Mouse (Mus musculus): ENCODE results near the gene Prickle3. TPM values are rescaled to one million over a fixed set of nuclear protein-coding genes. Genes with fewer than 3 reads are reported as not detected.
"Not testable (repeated sequence)": the region's sequence is repeated elsewhere in the genome, so short reads cannot be mapped to it uniquely, and the experiment has no call there.

Gene Prickle3
- total and polyA plus RNA-seq, 3 experiments = 1.2 to 3.3 TPM; not detected in 1

- peak; percentile 73 for TF ChIP-seq ZNF384 (IDR thresholded peaks at IDR 0.05; ENCODE audit: low read depth, low read length)
- TF ChIP-seq RAD21 (IDR thresholded peaks at IDR 0.05; ENCODE audit: low read depth, low read length) = peak; percentile 31
- peak; percentile 19; the same call in 1 of the 2 replicates for TF ChIP-seq SMC3 (IDR thresholded peaks at IDR 0.05; ENCODE audit: low read depth, low read length)
- peak in 2 of 3 experiments; percentile 16 to 36; a peak in 4 of 6 replicates for TF ChIP-seq CTCF (IDR thresholded peaks at IDR 0.05 in 2 of 3, conservative IDR thresholded peaks at IDR 0.05 in 1 of 3; ENCODE audit: control insufficient read depth in 1 of 3, insufficient read depth in 1 of 3, low read depth in 2 of 3, low read length in 3 of 3, poor library complexity in 1 of 3, severe bottlenecking in 1 of 3)
- 0 out of 2 replicates have a peak, but pooled peaks have one; percentile 38 for TF ChIP-seq RCOR1 (IDR thresholded peaks at IDR 0.05; ENCODE audit: low read depth, low read length)
- not testable (repeated sequence) for H3K79me2 ChIP-seq (ENCODE audit: control insufficient read depth, insufficient read depth, low read length, poor library complexity); H3K4me1 ChIP-seq (ENCODE audit: control insufficient read depth in 1 of 2, insufficient read depth in 2 of 2, low read length in 2 of 2); H3K9ac ChIP-seq (ENCODE audit: control insufficient read depth, low read depth, low read length, poor library complexity, severe bottlenecking); H3K36me3 ChIP-seq (ENCODE audit: control insufficient read depth in 1 of 2, insufficient read depth in 2 of 2, low read length in 2 of 2); H3K27me3 ChIP-seq (ENCODE audit: control insufficient read depth in 1 of 2, insufficient read depth in 2 of 2, low read length in 2 of 2); H3K9me3 ChIP-seq (replicated peaks; ENCODE audit: insufficient read depth, low read length); H3K4me3 ChIP-seq (ENCODE audit: control insufficient read depth in 1 of 2, insufficient read depth in 1 of 2, low read depth in 2 of 2, low read length in 2 of 2); H3K27ac ChIP-seq (ENCODE audit: control insufficient read depth, low read depth, low read length)
- peak; percentile 65 for DNase-seq (ENCODE audit: low read depth, low spot score)
Measured at GRCm38 (mm10) chrX:7716058-7716457, 59.0 kb downstream of the Prickle3 start.

Other genes with a start within 250 kb of the Prickle3 start
- gene Foxp3, start 83.6 kb upstream of the Prickle3 start, total RNA-seq (2012; rRNA removed) = 0.36 and 0.42 TPM in 2 replicates
- under 1 TPM in 1 of 2 experiments, not detected in 1; 0.31 TPM for gene Foxp3, start 83.6 kb upstream of the Prickle3 start, polyA plus RNA-seq (2012; ENCODE audit: insufficient read depth in 1 of 2, insufficient read length in 2 of 2, low read depth in 1 of 2, low replicate concordance in 2 of 2, missing spikeins in 1 of 2)
- gene Ppp1r3f, start 83.0 kb upstream of the Prickle3 start, total RNA-seq (2012; rRNA removed) = 1.6 and 1.7 TPM in 2 replicates
- gene Ppp1r3f, start 83.0 kb upstream of the Prickle3 start, polyA plus RNA-seq (2012; ENCODE audit: insufficient read depth in 1 of 2, insufficient read length in 2 of 2, low read depth in 1 of 2, low replicate concordance in 2 of 2, missing spikeins in 1 of 2) = 1 to 10 TPM in 1 of 2 experiments, not detected in 1; 2.0 TPM
- 36.1 and 37.8 TPM in 2 replicates for gene Ccdc22, start 51.7 kb upstream of the Prickle3 start, total RNA-seq (2012; rRNA removed)
- gene Ccdc22, start 51.7 kb upstream of the Prickle3 start, polyA plus RNA-seq (2012; ENCODE audit: insufficient read depth in 1 of 2, insufficient read length in 2 of 2, low read depth in 1 of 2, low replicate concordance in 2 of 2, missing spikeins in 1 of 2) = 10 to 100 TPM in 1 of 2 experiments, not detected in 1; 37.9 TPM
- gene Cacna1f, start 50.2 kb upstream of the Prickle3 start, total RNA-seq (2012; rRNA removed) = 0.03 TPM in 1 of 2 replicates, not detected in the other
- under 1 TPM in 1 of 2 experiments, not detected in 1; 0.17 TPM for gene Cacna1f, start 50.2 kb upstream of the Prickle3 start, polyA plus RNA-seq (2012; ENCODE audit: insufficient read depth in 1 of 2, insufficient read length in 2 of 2, low read depth in 1 of 2, low replicate concordance in 2 of 2, missing spikeins in 1 of 2)
- gene Syp, start 18.8 kb upstream of the Prickle3 start, total RNA-seq (2012; rRNA removed) = 0.54 and 0.56 TPM in 2 replicates
- 1 to 10 TPM in 1 of 2 experiments, not detected in 1; 2.3 TPM for gene Syp, start 18.8 kb upstream of the Prickle3 start, polyA plus RNA-seq (2012; ENCODE audit: insufficient read depth in 1 of 2, insufficient read length in 2 of 2, low read depth in 1 of 2, low replicate concordance in 2 of 2, missing spikeins in 1 of 2)
- gene Plp2, start 14.1 kb downstream of the Prickle3 start, total RNA-seq (2012; rRNA removed) = 95.7 and 148 TPM in 2 replicates
- gene Plp2, start 14.1 kb downstream of the Prickle3 start, polyA plus RNA-seq (2012; ENCODE audit: insufficient read depth in 1 of 2, insufficient read length in 2 of 2, low read depth in 1 of 2, low replicate concordance in 2 of 2, missing spikeins in 1 of 2) = 100 to 1,000 TPM; 163 to 407 TPM
- gene Magix, start 24.0 kb downstream of the Prickle3 start, total RNA-seq (2012; rRNA removed) = 0.15 and 0.20 TPM in 2 replicates
- gene Magix, start 24.0 kb downstream of the Prickle3 start, polyA plus RNA-seq (2012; ENCODE audit: insufficient read depth in 1 of 2, insufficient read length in 2 of 2, low read depth in 1 of 2, low replicate concordance in 2 of 2, missing spikeins in 1 of 2) = under 1 TPM in 1 of 2 experiments, not detected in 1; 0.33 TPM
- 23.0 and 23.4 TPM in 2 replicates for gene Gpkow, start 39.9 kb downstream of the Prickle3 start, total RNA-seq (2012; rRNA removed)
- gene Gpkow, start 39.9 kb downstream of the Prickle3 start, polyA plus RNA-seq (2012; ENCODE audit: insufficient read depth in 1 of 2, insufficient read length in 2 of 2, low read depth in 1 of 2, low replicate concordance in 2 of 2, missing spikeins in 1 of 2) = 100 to 1,000 TPM in 1 of 2 experiments, 10 to 100 TPM in 1; 37.0 to 539 TPM
- gene Wdr45, start 57.1 kb downstream of the Prickle3 start, total RNA-seq (2012; rRNA removed) = 13.9 and 16.0 TPM in 2 replicates
- 10 to 100 TPM in 1 of 2 experiments, not detected in 1; 36.1 TPM for gene Wdr45, start 57.1 kb downstream of the Prickle3 start, polyA plus RNA-seq (2012; ENCODE audit: insufficient read depth in 1 of 2, insufficient read length in 2 of 2, low read depth in 1 of 2, low replicate concordance in 2 of 2, missing spikeins in 1 of 2)
- gene Gm45208, start 65.0 kb downstream of the Prickle3 start, total RNA-seq (2012; rRNA removed) = 0.36 TPM in 1 of 2 replicates, not detected in the other
- 10 to 100 TPM in 1 of 2 experiments, not detected in 1; 11.0 TPM for gene Gm45208, start 65.0 kb downstream of the Prickle3 start, polyA plus RNA-seq (2012; ENCODE audit: insufficient read depth in 1 of 2, insufficient read length in 2 of 2, low read depth in 1 of 2, low replicate concordance in 2 of 2, missing spikeins in 1 of 2)
- 19.1 and 23.0 TPM in 2 replicates for gene Praf2, start 71.2 kb downstream of the Prickle3 start, total RNA-seq (2012; rRNA removed)
- gene Praf2, start 71.2 kb downstream of the Prickle3 start, polyA plus RNA-seq (2012; ENCODE audit: insufficient read depth in 1 of 2, insufficient read length in 2 of 2, low read depth in 1 of 2, low replicate concordance in 2 of 2, missing spikeins in 1 of 2) = 10 to 100 TPM in 1 of 2 experiments, not detected in 1; 60.1 TPM
- gene Ccdc120, start 93.6 kb downstream of the Prickle3 start, total RNA-seq (2012; rRNA removed) = 3.9 and 5.8 TPM in 2 replicates
- gene Ccdc120, start 93.6 kb downstream of the Prickle3 start, polyA plus RNA-seq (2012; ENCODE audit: insufficient read depth in 1 of 2, insufficient read length in 2 of 2, low read depth in 1 of 2, low replicate concordance in 2 of 2, missing spikeins in 1 of 2) = 10 to 100 TPM in 1 of 2 experiments, not detected in 1; 12.2 TPM
- 20.6 and 23.4 TPM in 2 replicates for gene Tfe3, start 105.3 kb downstream of the Prickle3 start, total RNA-seq (2012; rRNA removed)
- 10 to 100 TPM in 1 of 2 experiments, not detected in 1; 64.7 TPM for gene Tfe3, start 105.3 kb downstream of the Prickle3 start, polyA plus RNA-seq (2012; ENCODE audit: insufficient read depth in 1 of 2, insufficient read length in 2 of 2, low read depth in 1 of 2, low replicate concordance in 2 of 2, missing spikeins in 1 of 2)
- 36.2 and 40.5 TPM in 2 replicates for gene Gripap1, start 132.5 kb downstream of the Prickle3 start, total RNA-seq (2012; rRNA removed)
- 100 to 1,000 TPM in 1 of 2 experiments, 10 to 100 TPM in 1; 84.6 to 244 TPM for gene Gripap1, start 132.5 kb downstream of the Prickle3 start, polyA plus RNA-seq (2012; ENCODE audit: insufficient read depth in 1 of 2, insufficient read length in 2 of 2, low read depth in 1 of 2, low replicate concordance in 2 of 2, missing spikeins in 1 of 2)
- 0.26 and 0.31 TPM in 2 replicates for gene Kcnd1, start 165.0 kb downstream of the Prickle3 start, total RNA-seq (2012; rRNA removed)
- 1 to 10 TPM in 1 of 2 experiments, not detected in 1; 1.4 TPM for gene Kcnd1, start 165.0 kb downstream of the Prickle3 start, polyA plus RNA-seq (2012; ENCODE audit: insufficient read depth in 1 of 2, insufficient read length in 2 of 2, low read depth in 1 of 2, low replicate concordance in 2 of 2, missing spikeins in 1 of 2)
- gene Otud5, start 184.1 kb downstream of the Prickle3 start, total RNA-seq (2012; rRNA removed) = 76.4 and 82.6 TPM in 2 replicates
- gene Otud5, start 184.1 kb downstream of the Prickle3 start, polyA plus RNA-seq (2012; ENCODE audit: insufficient read depth in 1 of 2, insufficient read length in 2 of 2, low read depth in 1 of 2, low replicate concordance in 2 of 2, missing spikeins in 1 of 2) = 1,000 to 10,000 TPM in 1 of 2 experiments, 100 to 1,000 TPM in 1; 197 to 1,180 TPM
- gene Pim2, start 221.0 kb downstream of the Prickle3 start, total RNA-seq (2012; rRNA removed) = 5.9 and 6.4 TPM in 2 replicates
- gene Pim2, start 221.0 kb downstream of the Prickle3 start, polyA plus RNA-seq (2012; ENCODE audit: insufficient read depth in 1 of 2, insufficient read length in 2 of 2, low read depth in 1 of 2, low replicate concordance in 2 of 2, missing spikeins in 1 of 2) = 10 to 100 TPM in 1 of 2 experiments, not detected in 1; 21.7 TPM
- gene Slc35a2, start 226.8 kb downstream of the Prickle3 start, total RNA-seq (2012; rRNA removed) = 66.7 and 67.0 TPM in 2 replicates
- gene Slc35a2, start 226.8 kb downstream of the Prickle3 start, polyA plus RNA-seq (2012; ENCODE audit: insufficient read depth in 1 of 2, insufficient read length in 2 of 2, low read depth in 1 of 2, low replicate concordance in 2 of 2, missing spikeins in 1 of 2) = 10 to 100 TPM in 1 of 2 experiments, not detected in 1; 96.0 TPM
- gene Pqbp1, start 242.0 kb downstream of the Prickle3 start, total RNA-seq (2012; rRNA removed) = 202 and 204 TPM in 2 replicates
- 100 to 1,000 TPM in 1 of 2 experiments, not detected in 1; 283 TPM for gene Pqbp1, start 242.0 kb downstream of the Prickle3 start, polyA plus RNA-seq (2012; ENCODE audit: insufficient read depth in 1 of 2, insufficient read length in 2 of 2, low read depth in 1 of 2, low replicate concordance in 2 of 2, missing spikeins in 1 of 2)
- 96.5 and 107 TPM in 2 replicates for gene Timm17b, start 242.1 kb downstream of the Prickle3 start, total RNA-seq (2012; rRNA removed)
- 100 to 1,000 TPM in 1 of 2 experiments, not detected in 1; 381 TPM for gene Timm17b, start 242.1 kb downstream of the Prickle3 start, polyA plus RNA-seq (2012; ENCODE audit: insufficient read depth in 1 of 2, insufficient read length in 2 of 2, low read depth in 1 of 2, low replicate concordance in 2 of 2, missing spikeins in 1 of 2)

All from MEL (cell line).